Mouse (Mus musculus) gastrocnemius, postnatal 10 days (tissue): ENCODE results near the gene 2310007B03Rik. TPM values are rescaled to one million over a fixed set of nuclear protein-coding genes. Genes with fewer than 3 reads are reported as not detected.
"Not testable (repeated sequence)": the region's sequence is repeated elsewhere in the genome, so short reads cannot be mapped to it uniquely, and the experiment has no call there.

Source experiments
- DNase-seq: peaks from one replicate; pipeline ENCODE4 v3.0.0; 2021; ENCODE audit warnings: mixed read lengths
- long read RNA-seq, 2 experiments: library from polyadenylated mRNA; stranded (forward); transcript quantifications; one replicate each; pipeline ENCODE4 v2.0.0; 2021
- total RNA-seq, 2 experiments: library from RNA; stranded (reverse); gene quantifications; 2 replicates each; pipeline ENCODE4 v1.2.3; 2021

2310007B03Rik gene
- not detected for total RNA-seq
- long read RNA-seq, experiment 1 = 0 reads
- long read RNA-seq, experiment 2 = 0 reads

GRCm38 (mm10) chr1:93160501-93161133 is at the start of gene 2310007B03Rik:
TSS of gene 2310007B03Rik (minus strand) at chr1:93160948.
- DNase-seq = no peak

GRCm38 (mm10) chr1:93210213-93210641 is 49.5 kb upstream of the 2310007B03Rik start:
- peak; percentile 44 for DNase-seq

- DNase-seq = no peak
Observed at GRCm38 (mm10) chr1:93207536-93208064, 46.9 kb upstream of the 2310007B03Rik start.

- no peak for DNase-seq
Observed at GRCm38 (mm10) chr1:93206277-93206970, 45.7 kb upstream of the 2310007B03Rik start.

- DNase-seq = no peak
Observed at GRCm38 (mm10) chr1:93197916-93198315, 37.2 kb upstream of the 2310007B03Rik start.

- not testable (repeated sequence) for DNase-seq
Observed at GRCm38 (mm10) chr1:93197454-93197853, 36.7 kb upstream of the 2310007B03Rik start.

GRCm38 (mm10) chr1:93194961-93195360 is 34.2 kb upstream of the 2310007B03Rik start:
- no peak for DNase-seq

GRCm38 (mm10) chr1:93190726-93191305 is 30.1 kb upstream of the 2310007B03Rik start:
- DNase-seq = no peak

GRCm38 (mm10) chr1:93184071-93184828 is 23.5 kb upstream of the 2310007B03Rik start:
- no peak for DNase-seq

- no peak for DNase-seq
Observed at GRCm38 (mm10) chr1:93182281-93182680, 21.5 kb upstream of the 2310007B03Rik start.

- peak; percentile 74 for DNase-seq
Observed at GRCm38 (mm10) chr1:93176525-93177332, 16.0 kb upstream of the 2310007B03Rik start.

GRCm38 (mm10) chr1:93175849-93176248 is 15.1 kb upstream of the 2310007B03Rik start:
- DNase-seq = no peak

GRCm38 (mm10) chr1:93174399-93174798 is 13.7 kb upstream of the 2310007B03Rik start:
- DNase-seq = peak; percentile 90

GRCm38 (mm10) chr1:93173665-93174064 is 12.9 kb upstream of the 2310007B03Rik start:
- DNase-seq = no peak

GRCm38 (mm10) chr1:93168295-93168775 is 7.6 kb upstream of the 2310007B03Rik start, which contains the start of gene Crocc2:
TSS of gene Crocc2 (plus strand) at chr1:93168725.
- no peak for DNase-seq

GRCm38 (mm10) chr1:93166346-93167079 is 5.8 kb upstream of the 2310007B03Rik start:
- DNase-seq = no peak

- no peak for DNase-seq
Observed at GRCm38 (mm10) chr1:93165447-93165846, 4.7 kb upstream of the 2310007B03Rik start.

GRCm38 (mm10) chr1:93162588-93162987 is 1.8 kb upstream of the 2310007B03Rik start:
- no peak for DNase-seq

- DNase-seq = no peak
Observed at GRCm38 (mm10) chr1:93161921-93162320, 1.2 kb upstream of the 2310007B03Rik start.

- no peak for DNase-seq
Observed at GRCm38 (mm10) chr1:93161350-93161749, 602 bp upstream of the 2310007B03Rik start.
